Mouse (Mus musculus) monocyte, adult 5-6 weeks (primary cell): ENCODE measurements around the gene Khdc1b. TPM values are rescaled to one million over a fixed set of nuclear protein-coding genes. Genes with fewer than 3 reads are reported as not detected.

Experiments
- total RNA-seq: library from RNA; stranded (forward); fragments of 200-1000, 200-491, 200-594 nt; gene quantifications from 3 replicates; pipeline ENCODE4 v1.2.3, GENCODE M21; 2017

Khdc1b gene
- total RNA-seq, 1 experiment from 2014 or later: 3.9 TPM

Other genes with a start within 250 kb of the Khdc1b start
- 0.76 to 3.4 TPM (median 1.2 TPM) in 3 replicates for gene Tmem14a, start 165.0 kb upstream of the Khdc1b start, total RNA-seq
- gene Gsta3, start 143.0 kb upstream of the Khdc1b start, total RNA-seq: 0.68 to 4.7 TPM in 2 of 3 replicates, not detected in the other
- gene Khdc1a, start 33.9 kb upstream of the Khdc1b start, total RNA-seq: 19.4 to 73.2 TPM (median 24.2 TPM) in 3 replicates
- gene Khdc1c, start 15.2 kb upstream of the Khdc1b start, total RNA-seq: 18.1 to 24.5 TPM (median 18.3 TPM) in 3 replicates